Mouse (Mus musculus) kidney, adult 2 months (tissue): ENCODE data around the gene Ubr3. TPM values are rescaled to one million over a fixed set of nuclear protein-coding genes. Genes with fewer than 3 reads are reported as not detected.
"Not testable (repeated sequence)": the region's sequence is repeated elsewhere in the genome, so short reads cannot be mapped to it uniquely, and the experiment has no call there.

Experiments used
- DNase-seq: peaks from one replicate; pipeline ENCODE4 v3.0.0; 2021
- H3K27ac ChIP-seq: fragments of 200-500 bp; 2 replicates; pipeline ENCODE4 v1.5.1; 2012; ENCODE audit warnings: low read depth, low read length, control low read depth, inconsistent platforms; ENCODE audit not compliant: insufficient read depth
- H3K27me3 ChIP-seq: fragments of 200-500 bp; replicated peaks from 2 replicates; pipeline ENCODE4 v1.6.1; 2012; ENCODE audit warnings: mild to moderate bottlenecking, moderate library complexity, low read length, inconsistent platforms; ENCODE audit not compliant: control insufficient read depth, insufficient read depth
- H3K36me3 ChIP-seq: fragments of 200-500 bp; 2 replicates; pipeline ENCODE4 v1.6.1; 2012; ENCODE audit warnings: mild to moderate bottlenecking, moderate library complexity, low read length, inconsistent platforms; ENCODE audit not compliant: control insufficient read depth, insufficient read depth
- H3K4me1 ChIP-seq: fragments of 200-500 bp; 2 replicates; pipeline ENCODE4 v1.6.1; 2011; ENCODE audit warnings: low read length; ENCODE audit not compliant: control insufficient read depth, insufficient read depth
- H3K4me3 ChIP-seq: fragments of 200-500 bp; 2 replicates; pipeline ENCODE4 v1.5.1; 2011; ENCODE audit warnings: mild to moderate bottlenecking, low read depth, low read length, control low read depth; ENCODE audit not compliant: insufficient read depth
- CTCF ChIP-seq: fragments of 200-500 bp; conservative IDR thresholded peaks from 2 replicates; pipeline ENCODE4 v1.5.1; 2011; ENCODE audit warnings: low read depth, mild to moderate bottlenecking, control low read depth, low read length, moderate library complexity, mixed read lengths; ENCODE audit not compliant: insufficient read depth, insufficient read length
- POLR2A ChIP-seq: fragments of 200-500 bp; IDR thresholded peaks from one replicate; pipeline ENCODE4 v1.6.1; 2011; ENCODE audit warnings: low read depth, low read length, control low read depth
- WGBS: fragments of 180-500 bp; shearing (Covaris S2); methylation state at CpG from one replicate; pipeline ENCODE4 v1.1.7; 2018; 5-methylcytosine and 5-hydroxymethylcytosine counted together
- polyA plus RNA-seq: library from polyadenylated mRNA; depleted of rRNA; stranded (reverse); fragments of >200 nt; gene quantifications from 2 replicates; pipeline ENCODE4 v1.2.3, GENCODE M21; 2012

Gene Ubr3
- polyA plus RNA-seq, 1 experiment, result 17.8 TPM

GRCm38 (mm10) chr2:69952849-69953248 lies 55.8 kb downstream of the Ubr3 start:
- TF ChIP-seq POLR2A (no peak), CTCF (no peak)
- H3K36me3 ChIP-seq, result peaks cover 4% of the 10 kb centered on the region; the same call in 1 of the 2 replicates
- no peak overlapping the region for H3K27ac ChIP-seq
- DNase-seq, result no peak
- WGBS, result 85% methylated on average over 8 of the region's 8 CpGs
- H3K27me3 ChIP-seq, result no peaks in the 10 kb centered on the region
- H3K4me1 ChIP-seq, result no peaks in the 10 kb centered on the region
- H3K4me3 ChIP-seq, result no peak overlapping the region

- peak; percentile 9 for DNase-seq
- Histone ChIP-seq H3K27ac (no peak overlapping the region), H3K36me3 (peaks cover 1% of the 10 kb centered on the region), H3K4me3 (no peak overlapping the region), H3K27me3 (no peaks in the 10 kb centered on the region), H3K4me1 (no peaks in the 10 kb centered on the region)
- TF ChIP-seq POLR2A (no peak), CTCF (0 out of 2 replicates have a peak, but pooled peaks have one; percentile 8)
- 33% methylated on average over 2 of the region's 2 CpGs for WGBS
These were observed 58.6 kb downstream of the Ubr3 start for GRCm38 (mm10) chr2:69955635-69956034.

GRCm38 (mm10) chr2:69957622-69958021 lies 60.6 kb downstream of the Ubr3 start:
- no peak for TF ChIP-seq CTCF
- TF ChIP-seq POLR2A, result no peak
- Histone ChIP-seq H3K27me3 (no peaks in the 10 kb centered on the region), H3K4me1 (no peaks in the 10 kb centered on the region), H3K27ac (no peak overlapping the region), H3K36me3 (peaks cover 1% of the 10 kb centered on the region), H3K4me3 (no peak overlapping the region)
- WGBS, result 92% methylated on average over 2 of the region's 2 CpGs
- no peak for DNase-seq

GRCm38 (mm10) chr2:69974896-69975295 lies 77.8 kb downstream of the Ubr3 start:
- TF ChIP-seq CTCF, result no peak
- no peak for TF ChIP-seq POLR2A
- WGBS, result 91% methylated on average over 2 of the region's 2 CpGs
- no peak overlapping the region for H3K27ac ChIP-seq
- H3K4me3 ChIP-seq, result no peak overlapping the region
- DNase-seq, result no peak
- H3K36me3 ChIP-seq, result peaks cover 11% of the 10 kb centered on the region
- H3K4me1 ChIP-seq, result no peaks in the 10 kb centered on the region
- H3K27me3 ChIP-seq, result no peaks in the 10 kb centered on the region

- Histone ChIP-seq H3K36me3 (peaks cover 9% of the 10 kb centered on the region), H3K4me3 (no peak overlapping the region), H3K4me1 (no peaks in the 10 kb centered on the region; the same call in 1 of the 2 replicates), H3K27me3 (no peaks in the 10 kb centered on the region), H3K27ac (no peak overlapping the region)
- DNase-seq, result no peak
- 95% methylated on average over 6 of the region's 6 CpGs for WGBS
- TF ChIP-seq POLR2A (no peak), CTCF (no peak)
These were observed 92.2 kb downstream of the Ubr3 start for GRCm38 (mm10) chr2:69989224-69989623.

GRCm38 (mm10) chr2:69990647-69991046 lies 93.6 kb downstream of the Ubr3 start:
- DNase-seq, result no peak
- 69% methylated on average over 2 of the region's 2 CpGs for WGBS
- Histone ChIP-seq H3K4me1 (no peaks in the 10 kb centered on the region; the same call in 1 of the 2 replicates), H3K36me3 (peaks cover 10% of the 10 kb centered on the region), H3K27ac (no peak overlapping the region), H3K27me3 (no peaks in the 10 kb centered on the region), H3K4me3 (no peak overlapping the region)
- TF ChIP-seq POLR2A (no peak), CTCF (peak; percentile 31; the same call in 1 of the 2 replicates)

GRCm38 (mm10) chr2:69994082-69994736 lies 97.2 kb downstream of the Ubr3 start:
- H3K4me3 ChIP-seq, H3K4me1 ChIP-seq, H3K27me3 ChIP-seq, H3K27ac ChIP-seq, H3K36me3 ChIP-seq: not testable (repeated sequence)
- DNase-seq, result peak; percentile 6
- WGBS, result 89% methylated on average over 3 of the region's 3 CpGs
